Mouse (Mus musculus): ENCODE data around the gene Mecr.

DNA sequence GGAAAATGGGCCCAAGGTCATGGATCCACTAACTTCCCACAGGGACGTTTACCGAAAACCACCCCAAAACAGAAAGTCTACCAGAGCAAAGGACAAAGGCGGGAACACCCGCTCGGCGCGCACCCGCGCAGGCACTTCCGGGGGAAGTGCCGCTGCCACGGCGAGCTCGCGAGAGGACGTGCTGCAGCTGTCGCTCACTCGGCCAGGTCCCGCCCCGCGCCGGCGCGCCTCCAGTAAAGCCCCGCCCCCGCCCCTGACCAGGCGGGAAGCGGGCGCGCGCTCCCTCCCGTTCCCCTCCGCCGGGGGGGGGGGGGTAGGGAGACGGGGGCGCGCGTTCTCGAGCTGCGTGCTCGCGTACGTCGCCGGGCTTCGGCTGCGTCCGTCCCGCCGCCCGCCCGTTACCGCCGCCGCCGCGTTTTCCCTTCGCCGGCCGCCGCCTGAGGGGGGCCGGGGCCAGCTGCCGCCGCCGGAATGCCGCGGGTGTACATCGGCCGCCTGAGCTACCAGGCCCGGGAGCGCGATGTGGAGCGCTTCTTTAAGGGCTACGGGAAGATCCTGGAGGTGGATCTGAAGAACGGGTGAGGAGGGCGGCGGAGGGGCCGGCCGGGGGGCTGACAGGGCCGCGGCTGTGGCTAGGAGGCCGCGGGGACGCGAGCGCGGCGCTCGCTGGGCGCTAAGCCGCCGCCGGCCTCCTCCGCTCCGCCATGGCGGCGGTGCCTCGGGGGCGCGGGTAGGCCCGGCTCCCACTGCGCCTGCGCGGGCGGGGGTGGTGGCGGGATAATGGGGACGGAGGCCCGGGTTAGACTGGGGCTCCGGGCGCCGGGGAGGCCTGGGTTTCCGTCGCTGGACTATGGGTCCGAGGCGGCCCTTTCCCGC, 30.3 kb downstream of the Mecr start, which contains the start of gene Srsf4:
- peak; percentile 91 for TF ChIP-seq POLR2A (IDR thresholded peaks at IDR 0.05; ENCODE audit: borderline replicate concordance, extremely low read depth, low read depth, low read length)
- no peak for TF ChIP-seq CTCF (IDR thresholded peaks at IDR 0.05; ENCODE audit: insufficient read depth, low read length)

Data from lung, adult 2 months (tissue).